Mouse (Mus musculus) heart, adult 18-20 months (tissue): Measurements from ENCODE around the gene Tprgl. TPM values are rescaled to one million over a fixed set of nuclear protein-coding genes. Genes with fewer than 3 reads are reported as not detected.

ENCODE experiments used
- DNase-seq, 2 experiments: peaks; one replicate each; pipeline ENCODE4 v3.0.0; 2021 to 2022; ENCODE audit warnings: mixed read lengths in 1 of 2
- total RNA-seq, 2 experiments: library from RNA; stranded (reverse); gene quantifications; 2 replicates each; pipeline ENCODE4 v1.2.3; 2021

Gene Tprgl
- total RNA-seq, 2 experiments from 2014 or later = 120 to 127 TPM

DNA sequence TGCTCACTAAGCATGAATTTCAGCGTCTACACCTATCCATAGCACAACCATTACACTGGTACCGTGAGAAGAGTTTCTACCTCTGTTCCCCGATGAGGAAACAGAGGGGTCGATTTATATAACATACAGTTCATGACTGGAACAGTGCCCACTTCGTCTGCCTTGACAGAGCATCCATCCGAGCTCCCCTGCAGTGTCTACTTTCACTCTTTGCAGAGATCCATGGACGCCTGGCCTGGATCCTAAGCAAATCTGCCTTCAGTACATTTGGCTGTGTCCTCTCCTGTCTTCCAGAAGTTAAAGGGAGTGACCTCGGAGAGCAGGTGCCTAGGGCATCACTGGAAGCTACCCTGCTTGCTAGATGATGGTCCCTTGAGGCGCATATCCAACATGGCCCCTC, 41.3 kb downstream of the Tprgl start:
- DNase-seq = no peak

DNA sequence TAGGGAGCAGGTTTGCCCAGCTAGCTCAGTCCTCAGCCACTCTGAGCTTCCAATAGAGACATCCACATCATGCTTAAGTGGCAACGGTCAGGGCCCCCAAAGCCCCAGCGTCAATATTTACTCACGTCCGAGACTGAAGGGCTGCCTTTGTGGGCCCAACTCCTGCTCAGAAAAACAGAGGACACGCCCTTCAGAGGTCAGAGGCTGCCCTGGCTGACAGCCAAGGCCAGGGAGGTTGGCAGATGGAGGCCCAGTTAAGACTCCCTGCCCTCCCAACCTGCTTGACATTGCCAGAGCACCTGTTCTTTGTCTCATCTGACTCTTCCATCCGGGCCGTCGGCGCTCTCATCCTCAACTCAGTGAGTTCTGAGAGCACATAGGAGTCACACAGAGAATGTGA, 41.7 kb downstream of the Tprgl start:
- DNase-seq = no peak

DNA sequence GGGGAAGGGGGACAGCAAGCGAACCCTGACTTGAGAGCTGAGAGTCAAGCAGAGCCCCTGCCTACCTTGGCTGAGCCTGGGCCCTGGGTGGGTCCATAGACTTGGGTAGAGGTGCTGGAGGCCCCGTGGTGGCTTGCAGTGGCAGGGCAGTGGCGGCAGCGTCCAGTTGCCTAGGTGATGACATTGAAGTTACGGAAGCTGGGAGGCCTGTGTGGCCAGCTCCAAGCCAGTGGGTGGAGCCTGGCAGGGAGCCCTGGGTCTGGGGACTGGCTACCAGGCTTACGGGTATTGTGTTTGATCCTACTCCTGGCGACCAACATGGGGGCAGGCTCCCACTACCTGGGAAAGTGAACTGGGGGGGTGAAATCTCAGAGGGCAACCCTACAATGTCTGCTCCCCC, 44.0 kb downstream of the Tprgl start:
- no peak for DNase-seq

DNA sequence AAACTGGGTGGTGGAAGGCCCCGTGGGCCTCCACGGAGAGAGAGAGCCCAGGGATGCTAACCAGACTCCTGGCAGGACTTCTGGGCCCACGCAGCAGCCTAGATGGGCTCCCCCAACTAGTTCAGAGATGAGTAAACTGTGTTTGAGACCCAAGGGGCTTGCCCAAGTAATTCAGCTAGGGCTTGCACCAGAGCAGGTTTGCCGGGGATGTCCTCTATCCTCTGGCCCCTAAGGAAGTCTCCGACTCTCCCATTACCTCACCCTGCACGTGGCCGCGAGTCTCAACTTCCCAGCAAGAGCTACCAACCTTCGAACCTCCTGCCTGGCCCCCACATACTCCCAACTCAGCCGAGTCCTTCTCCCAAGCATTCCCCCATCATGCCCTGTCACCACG, 50.6 kb downstream of the Tprgl start:
- no peak for DNase-seq

DNA sequence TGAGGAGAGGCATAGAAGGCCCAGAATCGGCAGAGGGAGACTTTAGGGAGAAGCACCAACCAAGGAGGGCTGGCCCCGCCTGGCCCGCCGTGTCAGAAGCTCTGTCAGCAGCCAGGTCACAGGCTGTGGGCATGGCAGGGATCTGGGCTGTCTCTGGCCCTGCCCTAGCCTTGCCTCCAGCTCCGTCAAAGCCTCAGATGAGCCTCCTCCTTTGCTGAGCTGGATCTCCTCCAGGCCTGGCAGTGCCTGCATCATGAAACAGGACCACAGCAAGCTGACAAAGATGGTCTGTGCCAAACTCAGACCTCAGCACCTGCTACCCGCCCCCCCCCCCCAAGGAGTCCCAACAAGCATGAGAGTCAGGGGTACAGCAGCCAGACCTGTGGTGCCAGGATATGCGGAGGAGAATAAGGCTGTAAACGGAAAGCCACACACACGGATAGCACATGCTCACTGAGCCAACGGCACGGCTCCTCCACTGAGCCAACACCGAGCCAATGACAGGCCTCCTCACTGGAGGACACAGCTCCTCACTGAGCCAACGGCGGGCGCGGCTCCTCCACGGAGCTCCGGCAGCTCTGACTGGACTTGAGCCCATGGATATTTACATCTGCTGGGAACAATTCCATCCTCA, 51.1 kb downstream of the Tprgl start:
- no peak for DNase-seq

Other genes with a start within 250 kb of the Tprgl start
- 10 to 100 TPM; 15.5 to 15.8 TPM for gene A430005L14Rik, start 203.4 kb downstream of the Tprgl start, total RNA-seq
- gene Dffb, start 185.5 kb downstream of the Tprgl start, total RNA-seq = 1 to 10 TPM; 1.3 to 2.2 TPM
- 10 to 100 TPM; 28.8 to 29.5 TPM for gene Cep104, start 185.5 kb downstream of the Tprgl start, total RNA-seq
- 10 to 100 TPM; 38.4 to 41.6 TPM for gene Lrrc47, start 148.9 kb downstream of the Tprgl start, total RNA-seq
- gene Smim1, start 134.4 kb downstream of the Tprgl start, total RNA-seq = 1 to 10 TPM; 5.4 to 5.6 TPM
- not detected for gene Ccdc27, start 118.0 kb downstream of the Tprgl start, total RNA-seq
- under 1 TPM in 1 of 2 experiments, not detected in 1; 0.15 TPM for gene Trp73, start 20.5 kb downstream of the Tprgl start, total RNA-seq
- gene Wrap73, start 18.3 kb downstream of the Tprgl start, total RNA-seq = 10 to 100 TPM; 12.3 to 12.8 TPM
- gene Megf6, start 10.1 kb upstream of the Tprgl start, total RNA-seq = 1 to 10 TPM; 3.7 to 4.6 TPM
- under 1 TPM; 0.46 to 0.52 TPM for gene Arhgef16, start 141.0 kb upstream of the Tprgl start, total RNA-seq
- gene B230104I21Rik, start 175.5 kb upstream of the Tprgl start, total RNA-seq = not detected